Mouse (Mus musculus) adipocyte (in vitro differentiated cells): ENCODE measurements around the gene Fam241a.

Experiments
- DNase-seq: peaks from one replicate; pipeline ENCODE4 v3.0.0-alpha.2; 2016; ENCODE audit warnings: low spot score

Gene Fam241a

GRCm38 (mm10) chr3:127875059-127875458 is 21.1 kb downstream of the Fam241a start:
- no peak for DNase-seq

- peak; percentile 52 for DNase-seq
Measured at GRCm38 (mm10) chr3:127874254-127874883, 21.8 kb downstream of the Fam241a start.

- DNase-seq = no peak
Measured at GRCm38 (mm10) chr3:127871575-127871974, 24.5 kb downstream of the Fam241a start.

GRCm38 (mm10) chr3:127868880-127869279 is 27.2 kb downstream of the Fam241a start:
- no peak for DNase-seq

- no peak for DNase-seq
Measured at GRCm38 (mm10) chr3:127868046-127868758, 27.9 kb downstream of the Fam241a start.

- peak; percentile 69 for DNase-seq
Measured at GRCm38 (mm10) chr3:127864242-127864641, 31.9 kb downstream of the Fam241a start.

GRCm38 (mm10) chr3:127863571-127863970 is 32.6 kb downstream of the Fam241a start:
- peak; percentile 52 for DNase-seq

- no peak for DNase-seq
Measured at GRCm38 (mm10) chr3:127862479-127862878, 33.6 kb downstream of the Fam241a start.

- DNase-seq = no peak
Measured at GRCm38 (mm10) chr3:127861340-127861739, 34.8 kb downstream of the Fam241a start.

- DNase-seq = peak; percentile 90
Measured at GRCm38 (mm10) chr3:127853431-127854206, 42.5 kb downstream of the Fam241a start.

- no peak for DNase-seq
Measured at GRCm38 (mm10) chr3:127852722-127853121, 43.4 kb downstream of the Fam241a start.

- DNase-seq = no peak
Measured at GRCm38 (mm10) chr3:127850776-127851646, 45.1 kb downstream of the Fam241a start.

GRCm38 (mm10) chr3:127849922-127850321 is 46.2 kb downstream of the Fam241a start:
- DNase-seq = no peak

GRCm38 (mm10) chr3:127848088-127848808 is 47.9 kb downstream of the Fam241a start:
- DNase-seq = peak; percentile 93

- no peak for DNase-seq
Measured at GRCm38 (mm10) chr3:127843941-127844327, 52.2 kb downstream of the Fam241a start.

- DNase-seq = no peak
Measured at GRCm38 (mm10) chr3:127843324-127843940, 52.7 kb downstream of the Fam241a start.

GRCm38 (mm10) chr3:127841926-127842325 is 54.2 kb downstream of the Fam241a start:
- no peak for DNase-seq

GRCm38 (mm10) chr3:127837972-127838644 is 58.0 kb downstream of the Fam241a start:
- DNase-seq = peak; percentile 35

- DNase-seq = peak; percentile 97
Measured at GRCm38 (mm10) chr3:127837154-127837865, 58.8 kb downstream of the Fam241a start, which contains the start of gene Ap1ar. Gene Ap1ar (minus strand): TSS chr3:127837523.
